Mouse (Mus musculus) liver, embryonic 16.5 days (tissue): ENCODE measurements around the gene Sgsm2. TPM values are rescaled to one million over a fixed set of nuclear protein-coding genes. Genes with fewer than 3 reads are reported as not detected.
A peak's percentile ranks its signal among the peaks of the same experiment; 100 is the strongest.

Source experiments
- ATAC-seq: fragments of 200-750 bp; cut with Nextera tagmentation; 2 replicates; pipeline ENCODE4 v1.8.0; 2017; ENCODE audit warnings: low read depth, mild to moderate bottlenecking, moderate number of reproducible peaks, moderate library complexity
- H3K27ac ChIP-seq: fragments of 300-500 bp; sonication (generic); 2 replicates; pipeline ENCODE4 v1.5.1; 2014; ENCODE audit warnings: mild to moderate bottlenecking, low read length
- H3K27me3 ChIP-seq: fragments of 300-500 bp; sonication (generic); 2 replicates; pipeline ENCODE4 v1.6.1; 2014; ENCODE audit warnings: low read depth, low read length, mixed read lengths; ENCODE audit not compliant: control insufficient read depth, insufficient read depth
- H3K36me3 ChIP-seq: fragments of 300-500 bp; sonication (generic); 2 replicates; pipeline ENCODE4 v1.6.1; 2014; ENCODE audit warnings: mild to moderate bottlenecking; ENCODE audit not compliant: control insufficient read depth, insufficient read depth
- H3K4me1 ChIP-seq: fragments of 300-500 bp; sonication (generic); 2 replicates; pipeline ENCODE4 v1.6.1; 2014; ENCODE audit warnings: low read depth, low read length, mixed read lengths; ENCODE audit not compliant: control insufficient read depth
- H3K4me2 ChIP-seq: fragments of 300-500 bp; sonication (generic); 2 replicates; pipeline ENCODE4 v1.6.1; 2014; ENCODE audit warnings: low read depth, low read length, mixed read lengths
- H3K4me3 ChIP-seq: fragments of 300-500 bp; sonication (generic); 2 replicates; pipeline ENCODE4 v1.5.1; 2014; ENCODE audit warnings: low read depth, mild to moderate bottlenecking, low read length
- H3K9ac ChIP-seq: fragments of 300-500 bp; sonication (generic); 2 replicates; pipeline ENCODE4 v1.6.1; 2014; ENCODE audit warnings: low read depth, low read length
- H3K9me3 ChIP-seq: fragments of 300-500 bp; sonication (generic); replicated peaks from 2 replicates; pipeline ENCODE4 v1.6.1; 2016; ENCODE audit warnings: low read length; ENCODE audit not compliant: control insufficient read depth
- WGBS: fragments of 180-500 bp; shearing (Covaris S2); extraction: QIAGEN DNeasy Blood & Tissue Kit; methylation state at CpG from one replicate; pipeline ENCODE4 v1.1.7; 2014; ENCODE audit not compliant: insufficient replicate concordance; 5-methylcytosine and 5-hydroxymethylcytosine counted together
- polyA plus RNA-seq: library from polyadenylated mRNA; unstranded; fragments of >200 nt; fragmentation: Nextera tagmentation; extraction: Ambion mirVana; gene quantifications from 2 replicates; pipeline ENCODE4 v1.2.1, GENCODE M21; 2015

The Sgsm2 gene
- polyA plus RNA-seq, 1 experiment from 2014 or later: 1.2 TPM

GRCm38 (mm10) chr11:74895980-74896900 is 620 bp downstream of the Sgsm2 start:
- WGBS: 2% methylated on average over 52 of the region's 55 CpGs
- peak overlapping the region; percentile 73 for H3K9ac ChIP-seq

GRCm38 (mm10) chr11:74894619-74895018 is 2.2 kb downstream of the Sgsm2 start:
- no peaks in the 10 kb centered on the region for H3K9me3 ChIP-seq
- no peak for ATAC-seq
- H3K4me1 ChIP-seq: peaks cover 15% of the 10 kb centered on the region
- H3K36me3 ChIP-seq: no peaks in the 10 kb centered on the region
- no peak overlapping the region for H3K4me2 ChIP-seq
- H3K27me3 ChIP-seq: no peaks in the 10 kb centered on the region
- WGBS: 80% methylated on average over 4 of the region's 4 CpGs
- no peak overlapping the region for H3K9ac ChIP-seq
- no peak overlapping the region for H3K27ac ChIP-seq
- H3K4me3 ChIP-seq: no peak overlapping the region

More at GRCm38 (mm10) chr11:74895980-74896900, 620 bp downstream of the Sgsm2 start:
- peak overlapping the region; percentile 85 for H3K4me3 ChIP-seq
- H3K36me3 ChIP-seq: peaks cover 12% of the 10 kb centered on the region
- H3K27me3 ChIP-seq: no peaks in the 10 kb centered on the region
- no peaks in the 10 kb centered on the region for H3K9me3 ChIP-seq
- H3K27ac ChIP-seq: peak overlapping the region; percentile 66
- H3K4me2 ChIP-seq: peak overlapping the region; percentile 98
- H3K4me1 ChIP-seq: peaks cover 23% of the 10 kb centered on the region
- peak; percentile 58 for ATAC-seq

GRCm38 (mm10) chr11:74883098-74883497 is 13.8 kb downstream of the Sgsm2 start:
- Histone ChIP-seq H3K4me1 (peaks cover 2% of the 10 kb centered on the region; the same call in 1 of the 2 replicates), H3K27ac (no peak overlapping the region), H3K9me3 (no peaks in the 10 kb centered on the region), H3K36me3 (no peaks in the 10 kb centered on the region), H3K9ac (no peak overlapping the region), H3K27me3 (no peaks in the 10 kb centered on the region), H3K4me2 (no peak overlapping the region), H3K4me3 (no peak overlapping the region)
- ATAC-seq: no peak
- 85% methylated on average over 10 of the region's 10 CpGs for WGBS

GRCm38 (mm10) chr11:74881979-74882378 is 14.9 kb downstream of the Sgsm2 start:
- WGBS: 82% methylated on average over 14 of the region's 14 CpGs
- Histone ChIP-seq H3K9me3 (no peaks in the 10 kb centered on the region), H3K27me3 (no peaks in the 10 kb centered on the region)

GRCm38 (mm10) chr11:74880999-74881398 is 15.9 kb downstream of the Sgsm2 start:
- H3K4me1 ChIP-seq: peaks cover 2% of the 10 kb centered on the region; the same call in 1 of the 2 replicates
- no peaks in the 10 kb centered on the region for H3K27me3 ChIP-seq
- no peak overlapping the region for H3K9ac ChIP-seq
- H3K9me3 ChIP-seq: no peaks in the 10 kb centered on the region
- 75% methylated on average over 9 of the region's 9 CpGs for WGBS
- no peak overlapping the region for H3K27ac ChIP-seq
- no peak overlapping the region for H3K4me3 ChIP-seq
- no peak for ATAC-seq
- H3K36me3 ChIP-seq: no peaks in the 10 kb centered on the region
- H3K4me2 ChIP-seq: no peak overlapping the region

More at GRCm38 (mm10) chr11:74881979-74882378, 14.9 kb downstream of the Sgsm2 start:
- H3K4me3 ChIP-seq: no peak overlapping the region
- peaks cover 2% of the 10 kb centered on the region; the same call in 1 of the 2 replicates for H3K4me1 ChIP-seq
- ATAC-seq: no peak
- H3K4me2 ChIP-seq: no peak overlapping the region
- no peak overlapping the region for H3K27ac ChIP-seq
- H3K36me3 ChIP-seq: no peaks in the 10 kb centered on the region
- H3K9ac ChIP-seq: no peak overlapping the region

GRCm38 (mm10) chr11:74876801-74877200 is 20.1 kb downstream of the Sgsm2 start:
- no peak for ATAC-seq
- H3K27ac ChIP-seq: no peak overlapping the region
- no peak overlapping the region for H3K9ac ChIP-seq
- H3K36me3 ChIP-seq: no peaks in the 10 kb centered on the region
- no peak overlapping the region for H3K4me2 ChIP-seq
- H3K9me3 ChIP-seq: no peaks in the 10 kb centered on the region
- no peaks in the 10 kb centered on the region for H3K27me3 ChIP-seq
- peaks cover 2% of the 10 kb centered on the region; the same call in 1 of the 2 replicates for H3K4me1 ChIP-seq
- WGBS: 19% methylated on average over 9 of the region's 9 CpGs
- no peak overlapping the region for H3K4me3 ChIP-seq

GRCm38 (mm10) chr11:74874630-74875029 is 22.2 kb downstream of the Sgsm2 start:
- Histone ChIP-seq H3K4me2 (no peak overlapping the region), H3K9me3 (no peaks in the 10 kb centered on the region), H3K27ac (no peak overlapping the region), H3K27me3 (no peaks in the 10 kb centered on the region), H3K9ac (no peak overlapping the region), H3K4me3 (no peak overlapping the region), H3K4me1 (no peaks in the 10 kb centered on the region), H3K36me3 (no peaks in the 10 kb centered on the region)
- WGBS: 80% methylated on average over 3 of the region's 3 CpGs
- no peak for ATAC-seq

GRCm38 (mm10) chr11:74870991-74871622 is 25.8 kb downstream of the Sgsm2 start:
- ATAC-seq: no peak
- H3K27ac ChIP-seq: no peak overlapping the region
- 58% methylated on average over 12 of the region's 12 CpGs for WGBS

GRCm38 (mm10) chr11:74870544-74870943 is 26.3 kb downstream of the Sgsm2 start:
- ATAC-seq: no peak
- Histone ChIP-seq H3K27me3 (no peaks in the 10 kb centered on the region), H3K27ac (no peak overlapping the region), H3K4me2 (no peak overlapping the region), H3K36me3 (no peaks in the 10 kb centered on the region), H3K9me3 (no peaks in the 10 kb centered on the region), H3K4me3 (no peak overlapping the region), H3K4me1 (no peaks in the 10 kb centered on the region), H3K9ac (no peak overlapping the region)
- 54% methylated on average over 4 of the region's 4 CpGs for WGBS

More at GRCm38 (mm10) chr11:74870991-74871622, 25.8 kb downstream of the Sgsm2 start:
- Histone ChIP-seq H3K9me3 (no peaks in the 10 kb centered on the region), H3K4me2 (no peak overlapping the region), H3K4me1 (no peaks in the 10 kb centered on the region), H3K36me3 (no peaks in the 10 kb centered on the region), H3K27me3 (no peaks in the 10 kb centered on the region), H3K9ac (no peak overlapping the region), H3K4me3 (no peak overlapping the region)
